Mouse (Mus musculus) gastrocnemius, postnatal 4 days (tissue): ENCODE measurements at regions not wholly inside any gene's neighbourhood (a gene's known extent, or its start where the extent isn't known, plus 50 kb on each side); places are given as distances from the start of the nearest gene placed in this dataset.
A peak's percentile ranks its signal among the peaks of the same experiment; 100 is the strongest.

Experiments
- DNase-seq, 2 experiments: peaks; one replicate each; pipeline ENCODE4 v3.0.0; 2021 to 2022; ENCODE audit warnings: low spot score in 2 of 2, mixed read lengths in 2 of 2

DNA sequence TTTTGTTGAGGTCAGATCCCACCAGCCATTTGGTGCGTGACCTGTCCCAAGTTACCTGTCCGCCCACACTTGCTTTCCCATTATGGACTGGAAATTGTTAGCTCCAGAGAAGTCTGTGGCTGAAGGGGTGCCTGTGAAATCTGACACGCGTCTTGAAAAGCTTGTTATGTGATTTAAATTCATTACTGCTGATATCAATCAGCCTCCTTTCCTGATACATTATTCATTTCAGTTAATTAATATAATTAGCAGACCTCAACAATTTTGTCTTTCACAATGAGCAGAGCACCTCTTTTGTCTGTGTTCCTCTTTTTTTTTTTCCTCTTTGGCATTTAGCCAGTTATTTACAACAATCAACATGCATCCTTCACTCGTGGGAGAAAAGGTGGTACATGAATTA lies 58.6 kb upstream of the Grip1 start:
- DNase-seq = no peak

- DNase-seq = no peak
Observed at GRCm38 (mm10) chr10:119387924-119388323, 65.7 kb upstream of the Grip1 start.

DNA sequence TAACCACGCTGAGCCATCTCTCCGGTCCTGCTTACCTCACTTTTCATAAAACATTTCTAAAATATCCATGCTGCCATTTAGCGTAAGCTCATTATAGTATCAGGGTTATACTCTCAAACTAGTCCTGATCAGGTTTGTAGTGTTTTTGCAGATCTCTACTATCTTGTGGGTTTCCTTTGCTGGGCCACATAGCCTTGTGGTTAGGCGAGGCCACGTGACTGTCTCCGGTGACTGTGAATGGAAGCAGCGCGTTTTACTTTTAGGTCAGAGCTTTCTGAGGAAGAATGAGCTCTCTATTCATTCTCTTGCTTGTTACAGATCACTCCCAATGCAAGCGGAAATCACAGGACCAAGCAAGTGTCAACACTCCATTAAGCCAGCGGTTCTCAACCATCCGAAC lies 71.4 kb upstream of the Grip1 start:
- no peak for DNase-seq

DNA sequence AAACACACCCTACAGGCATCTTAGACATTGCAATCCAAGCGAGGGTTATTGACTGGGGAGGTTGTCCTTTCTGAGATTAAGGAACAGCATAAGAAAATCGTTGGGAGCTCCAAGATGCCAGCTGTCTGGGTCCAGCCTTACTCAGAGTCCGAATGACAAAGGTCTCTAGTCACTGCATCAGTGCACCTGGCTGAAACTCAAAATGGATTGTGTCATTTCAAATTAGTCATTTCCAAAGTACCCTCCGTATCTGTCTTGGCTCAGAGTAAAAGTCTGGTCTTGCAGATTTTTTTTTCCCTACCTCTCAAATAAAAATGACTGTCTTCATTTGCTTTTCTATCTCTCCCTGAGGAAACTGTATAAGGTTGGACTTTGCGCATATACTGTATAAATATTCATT lies 85.1 kb upstream of the Grip1 start:
- no peak for DNase-seq

DNA sequence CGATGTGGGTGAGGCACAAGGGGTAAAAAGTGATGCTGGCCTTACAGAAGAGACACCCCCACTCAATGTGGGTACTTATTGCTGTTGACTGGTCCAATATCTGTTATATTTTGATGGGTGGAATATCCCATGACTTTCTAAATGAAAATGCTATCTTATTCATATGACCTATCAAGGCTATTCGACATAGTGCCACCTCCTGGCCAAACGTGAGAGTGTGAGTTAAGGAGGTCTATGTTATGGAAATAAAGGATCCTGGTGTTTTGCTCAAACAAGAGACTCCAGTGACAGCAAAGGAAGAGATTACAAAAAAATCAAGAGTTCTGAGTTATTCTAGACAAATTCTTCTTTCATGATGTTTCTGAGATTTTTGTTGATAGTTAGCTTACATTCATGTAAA lies 90.0 kb upstream of the Grip1 start:
- DNase-seq = peak in 1 of 2 experiments; percentile 55

DNA sequence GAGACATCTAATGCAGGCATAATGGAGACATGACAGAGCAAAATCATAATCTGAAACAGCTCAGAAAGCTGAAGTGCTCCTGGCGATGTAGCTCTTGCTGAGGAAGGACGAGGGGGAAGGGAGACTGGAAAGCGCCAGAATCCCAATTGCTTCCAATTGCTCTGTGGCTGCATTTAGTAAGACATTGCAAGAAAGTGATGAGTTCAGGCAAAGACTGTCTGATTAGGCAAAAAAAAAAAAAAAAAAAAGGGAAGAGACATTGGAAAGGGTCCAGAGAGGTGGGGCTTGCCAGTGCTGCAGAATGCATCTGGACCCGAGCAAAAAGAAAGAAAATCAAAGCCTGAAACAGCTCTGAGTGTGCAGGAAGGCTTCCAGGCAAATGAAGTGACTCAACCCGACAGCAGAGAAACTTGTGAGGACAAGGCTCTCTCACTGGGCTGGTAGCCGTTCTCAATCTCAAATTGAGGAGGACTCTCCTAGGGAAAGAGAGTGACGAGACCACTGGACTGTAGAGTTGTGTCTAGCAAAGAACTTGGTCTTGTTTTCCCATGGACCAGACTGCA lies 94.8 kb upstream of the Grip1 start:
- DNase-seq = no peak

GRCm38 (mm10) chr10:119342317-119343114 lies 102.7 kb upstream of the Cand1 start:
- DNase-seq = no peak

DNA sequence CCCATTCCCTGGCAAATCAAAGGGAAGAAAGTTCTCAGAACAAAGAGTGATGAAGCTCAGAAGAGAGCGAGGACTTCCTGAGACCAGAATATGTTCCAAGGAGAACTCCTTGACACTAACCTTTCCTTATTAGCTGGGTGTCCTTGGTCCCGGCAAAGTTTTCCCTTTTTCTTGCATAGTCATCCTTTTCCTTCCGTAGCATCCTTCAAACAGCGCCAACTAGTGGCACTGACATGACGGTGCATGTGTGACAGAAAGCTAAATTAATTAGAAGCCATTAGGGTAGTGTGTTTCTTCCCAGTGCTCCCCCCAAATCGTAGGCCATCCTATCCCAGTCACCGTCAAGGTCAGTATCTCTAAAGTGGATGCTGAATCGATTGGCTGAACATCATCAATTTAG lies 100.5 kb upstream of the Cand1 start:
- no peak for DNase-seq

- DNase-seq = no peak
Observed at GRCm38 (mm10) chr10:119326912-119327311, 87.1 kb upstream of the Cand1 start.

DNA sequence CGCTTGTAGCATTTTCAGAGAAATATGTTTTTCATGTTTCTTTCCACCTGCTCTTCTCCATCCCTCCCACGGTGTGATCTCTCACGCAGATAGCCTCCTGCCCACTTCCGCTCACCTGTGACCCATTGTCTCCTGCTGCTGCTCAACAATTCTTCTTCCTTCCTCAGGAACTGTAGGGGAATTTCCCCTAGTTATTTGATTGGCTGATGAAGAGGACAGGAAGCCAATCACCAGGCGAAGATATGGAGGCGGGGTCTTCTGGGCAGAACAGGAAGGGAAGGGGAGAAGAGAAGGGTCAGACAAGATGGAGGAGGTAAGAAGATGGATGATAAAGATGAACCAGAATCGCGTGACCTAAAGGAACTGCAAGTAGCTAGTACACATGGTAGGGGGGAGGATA lies 80.1 kb upstream of the Cand1 start:
- no peak for DNase-seq

DNA sequence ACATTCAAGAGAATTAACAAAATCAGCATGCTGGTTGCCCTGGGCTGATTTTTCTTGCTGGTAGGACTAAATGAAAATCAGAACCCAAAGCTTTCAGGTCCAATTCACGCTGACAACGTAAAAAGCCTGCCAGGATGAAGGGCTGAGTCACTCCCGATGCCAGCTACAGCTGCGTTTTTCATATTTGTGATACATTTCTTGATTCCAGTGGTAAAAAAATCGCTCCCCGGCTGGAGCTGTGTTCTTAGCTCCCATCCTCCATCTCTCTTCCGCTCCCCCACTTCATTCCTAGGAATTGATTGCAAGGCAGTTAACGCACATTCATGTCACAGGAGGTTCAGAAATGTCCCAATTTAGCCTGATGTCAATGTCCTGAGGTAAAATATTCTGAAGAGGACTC lies 78.6 kb upstream of the Cand1 start:
- no peak for DNase-seq

- no peak for DNase-seq
Observed at GRCm38 (mm10) chr10:119311578-119311977, 71.7 kb upstream of the Cand1 start.

DNA sequence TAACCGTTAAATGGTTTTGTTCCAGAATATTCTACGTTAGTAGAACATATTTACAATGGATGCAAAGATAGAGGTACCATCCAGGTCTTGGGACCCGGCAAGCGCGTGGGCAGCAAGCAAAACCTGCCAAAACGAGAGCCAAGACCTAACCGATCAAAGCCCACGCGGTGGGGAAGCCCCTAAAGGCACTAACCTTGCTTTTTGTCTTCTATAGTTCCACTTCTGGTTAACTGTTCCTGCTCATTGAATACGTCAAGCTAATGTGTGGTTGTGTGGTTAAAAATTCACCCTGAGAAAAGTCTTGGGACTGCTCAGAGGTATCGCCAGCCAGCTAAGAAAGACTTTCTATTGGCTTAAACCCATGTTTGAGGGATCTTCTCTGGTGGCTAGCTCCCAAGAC lies 55.9 kb upstream of the Cand1 start:
- no peak for DNase-seq

DNA sequence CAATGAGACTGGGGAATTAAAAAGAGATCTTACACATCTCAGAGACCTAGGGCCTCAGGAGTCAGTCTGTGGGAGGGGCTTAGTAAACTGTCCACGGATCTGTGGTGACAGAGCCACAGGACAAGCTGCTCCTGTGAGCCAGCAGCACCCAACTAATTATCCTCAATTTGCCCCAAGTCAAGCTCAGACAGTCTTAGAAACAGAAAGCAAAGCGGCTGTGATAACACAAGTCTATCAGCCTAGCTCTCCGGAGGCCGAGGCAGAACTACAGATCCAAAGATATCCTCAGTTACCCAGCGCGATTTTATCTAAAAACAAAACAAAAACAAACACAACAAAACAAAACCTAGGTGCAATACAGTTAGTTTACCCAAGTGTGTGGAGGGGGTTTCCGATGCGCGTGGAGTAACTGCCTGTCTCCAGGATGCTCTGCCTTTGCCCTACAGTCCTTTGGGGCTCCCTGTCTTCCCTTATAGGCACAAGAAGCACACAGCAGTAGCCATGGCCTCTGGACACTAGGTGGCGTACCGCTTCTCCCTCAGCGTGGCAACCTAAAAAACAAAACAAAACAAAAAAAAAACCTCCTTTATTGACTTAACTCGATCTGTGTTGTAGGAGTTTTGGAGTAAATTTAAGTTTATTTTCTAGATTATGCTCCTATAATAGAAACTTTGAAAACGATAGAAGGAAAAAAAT lies 54.7 kb upstream of the Cand1 start:
- DNase-seq = peak in 1 of 2 experiments; percentile 23

DNA sequence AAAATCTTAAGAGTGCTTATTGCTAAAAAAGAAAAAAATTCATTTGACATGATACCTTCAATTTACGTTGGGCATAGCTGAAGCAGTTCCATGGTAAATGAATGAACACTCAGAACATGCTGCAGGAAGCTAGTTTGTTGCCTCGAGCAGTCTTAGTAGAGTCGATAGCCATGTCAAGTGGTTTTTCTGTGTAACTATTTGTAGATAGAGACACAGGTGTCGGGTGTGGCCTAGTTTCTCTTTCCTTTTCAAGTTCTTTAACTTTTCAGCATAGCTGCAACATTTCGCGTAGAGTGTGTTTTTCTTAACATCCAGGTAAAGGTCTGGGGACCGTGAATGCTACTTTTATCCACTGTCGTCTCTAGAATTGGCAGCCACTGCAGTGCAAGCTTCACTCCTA lies 53.5 kb upstream of the Cand1 start:
- no peak for DNase-seq
